Mouse (Mus musculus) layer of hippocampus, adult 2 months (tissue): Measurements from ENCODE around the gene Cdk6. TPM values are rescaled to one million over a fixed set of nuclear protein-coding genes. Genes with fewer than 3 reads are reported as not detected.

ENCODE experiments used
- DNase-seq, 2 experiments: peaks; one replicate each; pipeline ENCODE4 v3.0.0; 2022; ENCODE audit warnings: low spot score in 2 of 2
- H3K27ac ChIP-seq: fragments of 200-600 bp; 2 replicates; pipeline ENCODE4 v1.8.1; 2022
- H3K4me3 ChIP-seq: fragments of 200-600 bp; 2 replicates; pipeline ENCODE4 v1.8.1; 2022; ENCODE audit warnings: mild to moderate bottlenecking
- CTCF ChIP-seq: fragments of 200-600 bp; conservative IDR thresholded peaks from 2 replicates; pipeline ENCODE4 v1.8.1; 2022; ENCODE audit warnings: antibody characterized with exemption, mild to moderate bottlenecking, moderate library complexity
- total RNA-seq, 2 experiments: library from RNA; stranded (reverse); gene quantifications; 2 replicates each; pipeline ENCODE4 v1.2.3; 2021

The Cdk6 gene
- total RNA-seq, 2 experiments from 2014 or later, result 3.5 to 6.3 TPM

DNA sequence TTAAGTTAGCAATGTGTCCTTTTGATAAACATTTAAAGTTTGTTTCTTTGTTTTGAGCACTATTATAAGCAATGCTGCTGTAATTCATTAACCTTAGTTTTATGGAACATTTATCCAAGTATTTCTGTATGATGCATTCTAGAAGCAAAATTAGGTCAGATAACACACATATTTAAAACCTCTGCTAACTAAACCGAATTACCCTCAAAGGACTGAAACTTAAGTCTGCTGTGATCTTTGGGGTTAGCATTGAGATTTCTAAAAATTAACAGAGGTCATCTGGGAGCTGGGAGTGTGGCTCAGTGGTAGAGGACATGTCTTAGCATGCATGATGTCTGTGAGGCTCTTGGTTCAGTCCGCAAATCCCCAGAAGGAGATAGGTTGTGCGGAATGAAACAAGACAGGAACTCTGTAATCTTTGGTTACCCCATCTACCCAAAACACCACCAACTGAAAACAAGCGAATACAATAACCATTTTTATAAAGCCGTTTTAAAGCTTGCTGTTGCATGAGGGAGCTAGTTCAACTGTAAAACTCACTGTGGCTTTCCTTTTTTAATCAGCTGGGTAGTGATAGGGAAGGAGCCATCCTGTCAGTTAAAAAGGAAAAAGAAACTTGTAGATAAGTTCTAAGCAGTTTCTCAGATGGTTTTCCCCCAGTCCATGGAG, 141.9 kb downstream of the Cdk6 start:
- Histone ChIP-seq H3K4me3 (no peak overlapping the region), H3K27ac (no peak overlapping the region)
- no peak for DNase-seq
- no peak for TF ChIP-seq CTCF

DNA sequence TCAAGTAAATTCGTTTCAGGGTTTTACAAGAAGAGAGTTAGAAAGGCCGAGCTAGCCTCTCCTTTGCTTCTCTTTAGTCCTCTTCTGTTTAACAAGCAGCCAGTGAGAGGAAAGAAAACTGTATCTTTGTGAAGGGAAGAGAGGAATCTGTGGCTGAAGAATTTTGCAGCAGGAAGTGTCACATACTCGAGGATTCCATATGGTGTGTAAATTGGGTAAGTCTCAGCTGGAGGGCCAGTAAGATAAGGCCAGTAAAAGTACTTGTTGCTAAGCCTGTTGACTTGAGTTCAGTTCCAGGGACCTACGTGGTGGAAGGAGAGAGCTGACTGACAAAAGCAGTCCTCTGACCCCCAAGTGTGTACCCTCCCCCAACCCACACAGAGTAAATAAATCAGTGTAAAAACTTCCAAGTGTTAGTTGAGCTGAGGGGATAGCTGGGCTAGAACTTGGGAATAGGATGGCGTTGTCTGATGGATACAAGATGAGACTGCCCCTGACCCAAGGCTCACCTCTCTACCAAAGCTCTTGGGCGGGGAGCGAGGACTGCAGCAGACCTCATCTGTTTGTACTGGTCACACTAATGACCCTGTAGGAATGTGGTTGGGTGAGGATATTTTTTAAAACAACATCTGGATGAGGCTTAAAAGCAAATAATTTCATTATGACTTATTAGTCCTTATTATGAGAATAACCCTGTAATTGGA, 145.4 kb downstream of the Cdk6 start:
- no peak overlapping the region for H3K4me3 ChIP-seq
- no peak for TF ChIP-seq CTCF
- DNase-seq, result no peak
- no peak overlapping the region for H3K27ac ChIP-seq

DNA sequence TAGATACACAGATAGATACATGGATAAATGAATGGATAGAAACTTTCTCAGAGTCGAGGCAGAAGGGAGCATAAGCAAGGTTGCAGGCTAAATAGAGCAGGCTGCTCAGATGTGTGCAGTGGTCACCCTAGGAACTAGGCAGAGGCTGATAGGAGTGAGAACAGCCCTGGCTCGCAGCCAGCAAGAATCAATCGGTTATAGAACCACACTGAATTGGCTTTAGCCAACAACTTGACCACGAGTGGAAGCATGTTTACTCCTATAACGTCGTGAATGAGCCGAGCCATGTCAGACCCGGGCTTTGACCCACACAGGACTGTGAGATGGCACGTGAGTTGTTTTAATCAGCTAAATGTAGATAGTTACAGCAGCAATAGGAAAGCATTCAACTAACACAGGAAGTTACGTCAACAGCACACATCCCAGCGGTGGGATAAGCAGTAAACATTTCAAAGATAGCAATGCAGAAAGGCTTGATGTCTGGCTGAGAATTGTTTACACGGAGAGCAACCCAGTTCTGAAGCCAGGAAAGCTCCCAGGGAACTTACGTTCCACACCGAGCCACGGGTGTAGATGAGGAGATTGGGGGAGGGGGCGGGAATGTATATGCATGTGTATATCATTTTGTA, 147.0 kb downstream of the Cdk6 start:
- H3K4me3 ChIP-seq, result no peak overlapping the region
- no peak overlapping the region for H3K27ac ChIP-seq
- TF ChIP-seq CTCF, result no peak
- no peak for DNase-seq

DNA sequence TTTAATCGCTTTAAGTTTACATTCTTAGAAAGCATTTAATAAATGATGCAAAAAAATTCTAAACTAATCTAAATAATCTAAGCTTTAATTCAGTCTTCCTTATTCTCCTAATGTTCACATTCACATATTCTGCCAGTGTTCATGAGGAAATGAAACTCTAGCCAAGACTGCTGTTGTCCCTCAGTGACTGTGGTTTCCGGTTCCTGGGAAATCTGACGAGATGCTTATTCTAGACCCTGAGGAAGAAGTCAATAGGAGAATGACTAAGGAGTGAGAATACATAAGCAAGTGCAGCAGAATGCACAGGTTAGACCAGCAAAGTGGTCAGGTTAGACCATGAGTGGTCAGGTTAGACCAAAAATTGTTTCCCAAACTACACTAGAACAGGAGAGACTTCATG, 149.1 kb downstream of the Cdk6 start:
- DNase-seq, result no peak
- Histone ChIP-seq H3K27ac (no peak overlapping the region), H3K4me3 (no peak overlapping the region)
- no peak for TF ChIP-seq CTCF

DNA sequence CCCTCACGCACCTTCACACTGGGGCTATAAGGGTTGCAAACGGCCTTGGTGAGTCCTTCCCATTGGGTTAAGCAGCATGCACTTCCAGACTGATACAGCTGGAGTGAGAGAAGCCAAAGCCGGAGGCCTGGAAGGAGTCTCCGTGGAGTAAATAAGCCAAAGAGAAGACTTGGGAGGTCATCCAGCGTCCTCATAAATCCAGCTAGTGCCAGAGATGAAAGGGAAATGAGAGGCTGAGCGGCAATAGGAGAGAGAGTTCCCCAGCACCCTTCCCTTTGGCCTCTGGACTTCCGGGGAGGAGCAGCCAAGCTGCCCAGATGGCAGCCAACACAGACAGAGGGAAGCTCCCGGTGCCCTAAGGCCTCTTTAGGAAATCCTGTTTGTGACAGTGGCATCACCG, 149.8 kb downstream of the Cdk6 start:
- no peak for DNase-seq
- H3K27ac ChIP-seq, result no peak overlapping the region
- no peak for TF ChIP-seq CTCF
- H3K4me3 ChIP-seq, result no peak overlapping the region

DNA sequence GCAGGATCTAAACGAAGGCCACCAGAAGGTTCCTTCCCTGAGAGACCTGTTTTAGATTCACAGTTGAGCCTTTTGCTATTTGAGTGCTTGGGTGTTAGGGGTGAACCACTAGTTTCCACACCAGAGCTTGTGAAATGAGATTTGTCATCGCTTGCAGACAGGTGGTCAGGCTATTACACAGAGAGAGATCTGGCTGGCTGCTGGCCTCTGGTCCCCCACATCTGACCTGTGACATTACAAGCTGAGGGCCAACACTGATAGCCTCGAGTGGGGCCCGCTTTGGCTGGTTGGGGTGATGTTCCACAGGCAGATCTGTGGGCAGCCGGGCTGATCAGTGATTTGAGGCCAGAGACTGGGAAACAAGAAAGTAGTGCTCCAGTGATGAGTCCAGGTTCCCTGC, 150.6 kb downstream of the Cdk6 start:
- TF ChIP-seq CTCF, result no peak
- no peak for DNase-seq
- no peak overlapping the region for H3K4me3 ChIP-seq
- H3K27ac ChIP-seq, result no peak overlapping the region

DNA sequence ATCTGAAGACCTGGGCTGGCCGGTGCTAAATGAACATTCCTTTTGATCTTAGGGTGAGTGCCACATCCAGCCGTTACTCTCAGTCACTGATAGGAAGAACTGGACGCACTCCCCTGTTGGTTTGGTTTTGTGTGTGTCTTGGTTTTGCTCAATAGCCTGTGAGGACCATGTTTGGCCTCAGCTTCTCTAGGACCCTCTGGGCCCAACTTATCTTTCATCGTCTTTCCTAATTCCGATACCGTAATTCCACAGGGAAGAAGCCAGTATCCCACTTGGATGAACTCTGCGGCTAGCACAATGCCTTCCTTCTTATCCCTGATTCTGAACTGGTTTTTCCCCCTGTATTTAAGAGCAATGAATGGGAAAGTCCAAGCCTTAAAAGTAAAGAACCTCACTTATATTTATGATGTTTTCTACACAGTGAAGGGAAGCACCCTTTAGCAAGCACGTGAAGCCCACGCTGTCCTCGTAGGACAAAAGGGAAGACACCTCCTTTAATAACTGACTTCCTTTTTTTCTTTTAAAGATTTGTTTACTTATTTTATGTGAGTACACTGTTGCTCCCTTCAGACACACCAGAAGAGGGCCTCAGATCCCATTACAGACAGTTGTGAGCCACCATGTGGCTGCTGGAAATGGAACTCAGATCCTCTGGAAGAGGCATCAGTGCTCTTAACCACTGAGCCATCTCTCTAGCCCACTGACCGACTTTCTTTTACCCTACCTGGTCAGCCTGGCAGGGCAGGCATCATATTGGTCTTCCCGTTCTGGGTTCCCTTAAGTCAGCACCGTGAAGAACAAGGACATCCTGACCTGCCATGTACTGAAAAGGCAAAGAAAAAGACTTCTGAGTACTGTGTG, 151.7 kb downstream of the Cdk6 start:
- H3K27ac ChIP-seq, result no peak overlapping the region
- DNase-seq, result no peak
- no peak overlapping the region for H3K4me3 ChIP-seq
- no peak for TF ChIP-seq CTCF

DNA sequence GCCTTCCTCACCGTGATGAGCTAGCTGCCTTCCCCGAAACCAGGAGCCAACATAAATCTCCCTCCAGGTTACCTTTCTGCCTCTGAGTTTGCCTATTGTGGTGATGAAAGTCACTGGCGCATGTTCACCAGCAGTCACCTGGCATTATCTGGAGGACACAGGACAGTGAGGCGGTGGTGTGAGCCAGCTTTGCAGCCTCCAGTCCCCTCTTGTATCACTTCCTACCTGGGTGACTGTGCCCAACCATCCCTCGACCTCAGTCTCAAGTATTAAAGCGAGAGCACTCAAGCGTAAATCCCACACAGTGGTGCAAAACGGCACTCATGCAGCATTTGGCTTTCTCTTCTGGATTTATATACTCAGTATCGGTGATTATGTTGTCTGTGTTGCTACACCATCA, 152.7 kb downstream of the Cdk6 start:
- H3K27ac ChIP-seq, result no peak overlapping the region
- no peak for TF ChIP-seq CTCF
- H3K4me3 ChIP-seq, result no peak overlapping the region
- DNase-seq, result no peak

DNA sequence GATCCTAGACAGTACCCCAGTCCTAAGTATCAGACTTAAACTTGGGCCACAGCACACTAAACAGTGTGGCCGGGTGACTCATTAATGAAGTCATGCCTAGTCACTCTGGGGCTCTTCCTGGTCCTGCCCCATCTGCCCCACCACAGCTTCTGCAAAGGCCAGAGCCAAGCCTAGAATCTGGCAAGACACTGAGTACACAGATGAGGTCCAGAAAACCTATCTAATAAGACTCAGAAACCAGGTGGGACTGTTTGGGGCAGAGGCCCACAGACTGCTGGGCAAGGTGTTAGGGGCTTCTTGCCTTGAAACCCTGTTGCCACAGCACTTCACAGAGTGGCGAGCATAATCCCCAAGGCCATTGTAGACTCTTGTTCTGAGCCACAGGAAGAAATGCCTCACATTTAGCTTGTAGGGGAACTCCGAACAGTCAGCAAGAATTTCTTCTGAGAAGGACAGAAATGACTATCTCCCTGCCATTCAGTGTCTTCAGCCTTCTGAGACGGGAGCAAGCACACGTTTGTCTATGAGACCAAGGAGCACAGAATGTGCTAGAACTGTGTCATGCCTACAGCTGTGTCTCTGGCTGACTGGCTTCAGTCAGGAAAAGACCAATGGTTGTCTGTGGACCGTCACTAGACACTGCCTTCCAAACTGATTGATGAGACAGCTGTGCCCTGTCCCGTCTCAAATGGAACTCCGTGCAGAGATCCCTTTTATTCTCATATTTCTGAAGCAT, 153.3 kb downstream of the Cdk6 start:
- Histone ChIP-seq H3K4me3 (no peak overlapping the region), H3K27ac (no peak overlapping the region)
- TF ChIP-seq CTCF, result no peak
- DNase-seq, result no peak

DNA sequence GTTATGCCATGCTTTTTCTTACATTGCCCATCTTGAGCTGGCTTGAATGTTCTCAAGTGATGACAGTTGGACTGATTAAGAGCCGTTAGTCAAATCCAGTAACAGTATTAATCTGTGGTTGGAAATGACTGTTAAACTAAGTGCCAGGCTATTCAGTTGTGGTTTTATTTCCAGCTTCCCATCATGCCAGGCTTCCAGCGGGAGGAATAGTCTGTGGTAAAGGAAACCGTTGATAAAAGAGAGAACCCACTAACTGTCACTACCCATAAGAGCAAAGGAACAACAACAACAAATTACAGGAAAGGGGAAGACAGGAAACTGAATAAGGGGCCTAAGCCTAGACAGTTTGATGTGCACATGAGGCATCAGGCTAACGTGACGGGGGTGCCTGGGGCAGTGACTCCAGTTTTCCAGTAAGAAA, 156.2 kb downstream of the Cdk6 start:
- TF ChIP-seq CTCF, result no peak
- no peak overlapping the region for H3K4me3 ChIP-seq
- H3K27ac ChIP-seq, result no peak overlapping the region
- no peak for DNase-seq

DNA sequence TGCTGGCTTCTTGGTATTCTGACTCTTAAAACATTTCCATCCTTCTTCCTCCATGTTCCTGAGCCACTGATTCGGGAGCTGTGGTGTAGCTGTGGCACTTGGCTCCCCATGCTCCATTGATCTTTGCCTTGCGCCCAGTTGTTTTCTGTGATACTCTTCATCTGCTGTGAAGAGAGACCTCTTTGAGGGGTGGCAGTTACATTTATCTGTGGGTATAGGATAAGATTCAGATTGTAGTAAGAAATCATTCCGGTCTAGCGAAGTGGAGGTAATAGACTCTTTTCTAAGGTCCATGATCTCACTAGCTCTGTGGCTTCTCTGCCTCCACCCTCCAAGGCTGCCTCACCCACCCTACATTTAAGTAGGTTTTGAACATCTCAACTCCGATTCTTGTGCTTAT, 159.0 kb downstream of the Cdk6 start:
- H3K27ac ChIP-seq, result no peak overlapping the region
- H3K4me3 ChIP-seq, result no peak overlapping the region
- no peak for TF ChIP-seq CTCF
- DNase-seq, result no peak

DNA sequence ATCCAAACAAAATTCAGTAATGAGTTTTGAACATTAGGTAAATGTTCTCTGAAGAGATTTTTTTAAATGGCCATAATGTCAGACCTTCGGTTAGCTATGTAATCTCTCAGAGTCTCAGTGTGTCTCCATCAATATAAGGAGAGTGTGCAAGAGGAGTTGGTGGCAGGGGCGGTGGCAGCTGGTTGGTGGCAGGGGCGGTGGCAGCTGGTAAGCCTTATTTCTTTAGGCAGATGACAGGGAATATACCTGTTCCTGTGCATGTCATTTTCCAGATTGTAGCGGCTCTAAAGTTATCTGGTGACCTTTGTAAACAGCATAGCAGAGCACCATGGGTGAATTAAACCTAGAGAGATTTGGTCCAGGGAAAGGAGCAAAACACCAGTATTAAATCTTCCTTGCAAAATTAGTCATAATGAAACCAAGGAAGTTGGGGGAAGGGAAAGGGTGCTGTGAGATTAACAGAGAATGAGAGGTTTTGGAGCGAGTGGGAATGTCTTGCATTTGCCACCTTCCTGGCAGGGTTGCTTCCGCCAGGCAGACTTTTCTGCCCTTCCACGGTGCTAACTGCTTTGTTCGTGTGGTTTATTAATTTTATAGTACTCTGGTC, 159.8 kb downstream of the Cdk6 start:
- no peak overlapping the region for H3K27ac ChIP-seq
- TF ChIP-seq CTCF, result no peak

More for the DNA sequence above, 159.8 kb downstream of the Cdk6 start:
- no peak overlapping the region for H3K4me3 ChIP-seq
- DNase-seq, result no peak
